Mouse (Mus musculus) forebrain, embryonic 10.5 days (tissue): ENCODE measurements around the gene Hoxd10. TPM values are rescaled to one million over a fixed set of nuclear protein-coding genes. Genes with fewer than 3 reads are reported as not detected.

Source experiments
- DNase-seq: peaks from one replicate; pipeline ENCODE4 v3.0.0-alpha.2; 2017; ENCODE audit warnings: low spot score; ENCODE audit errors: extremely low spot score
- H3K27ac ChIP-seq: fragments of 300-500 bp; sonication (generic); 2 replicates; pipeline ENCODE4 v1.5.1; 2016; ENCODE audit warnings: mild to moderate bottlenecking
- H3K27me3 ChIP-seq: fragments of 300-500 bp; sonication (generic); 2 replicates; pipeline ENCODE4 v1.6.1; 2016; ENCODE audit warnings: mild to moderate bottlenecking; ENCODE audit not compliant: poor library complexity, severe bottlenecking
- H3K36me3 ChIP-seq: fragments of 300-500 bp; sonication (generic); replicated peaks from 2 replicates; pipeline ENCODE4 v1.6.1; 2016; ENCODE audit warnings: mild to moderate bottlenecking, moderate library complexity
- H3K4me1 ChIP-seq: fragments of 300-500 bp; sonication (generic); 2 replicates; pipeline ENCODE4 v1.6.1; 2016
- H3K4me3 ChIP-seq: fragments of 300-500 bp; sonication (generic); 2 replicates; pipeline ENCODE4 v1.5.1; 2016; ENCODE audit warnings: mild to moderate bottlenecking, moderate library complexity
- H3K9me3 ChIP-seq: fragments of 300-500 bp; sonication (generic); 2 replicates; pipeline ENCODE4 v1.6.1; 2016; ENCODE audit warnings: mild to moderate bottlenecking, moderate library complexity
- WGBS: fragments of 180-500 bp; shearing (Covaris S2); methylation state at CpG from one replicate; pipeline ENCODE4 v1.1.7; 2016; 5-methylcytosine and 5-hydroxymethylcytosine counted together
- polyA plus RNA-seq: library from polyadenylated mRNA; unstranded; fragments of >200 nt; fragmentation: Nextera tagmentation; extraction: Ambion mirVana; gene quantifications from 2 replicates; pipeline ENCODE4 v1.2.1, GENCODE M21; 2016

The Hoxd10 gene
- polyA plus RNA-seq, 1 experiment from 2014 or later, result not detected

DNA sequence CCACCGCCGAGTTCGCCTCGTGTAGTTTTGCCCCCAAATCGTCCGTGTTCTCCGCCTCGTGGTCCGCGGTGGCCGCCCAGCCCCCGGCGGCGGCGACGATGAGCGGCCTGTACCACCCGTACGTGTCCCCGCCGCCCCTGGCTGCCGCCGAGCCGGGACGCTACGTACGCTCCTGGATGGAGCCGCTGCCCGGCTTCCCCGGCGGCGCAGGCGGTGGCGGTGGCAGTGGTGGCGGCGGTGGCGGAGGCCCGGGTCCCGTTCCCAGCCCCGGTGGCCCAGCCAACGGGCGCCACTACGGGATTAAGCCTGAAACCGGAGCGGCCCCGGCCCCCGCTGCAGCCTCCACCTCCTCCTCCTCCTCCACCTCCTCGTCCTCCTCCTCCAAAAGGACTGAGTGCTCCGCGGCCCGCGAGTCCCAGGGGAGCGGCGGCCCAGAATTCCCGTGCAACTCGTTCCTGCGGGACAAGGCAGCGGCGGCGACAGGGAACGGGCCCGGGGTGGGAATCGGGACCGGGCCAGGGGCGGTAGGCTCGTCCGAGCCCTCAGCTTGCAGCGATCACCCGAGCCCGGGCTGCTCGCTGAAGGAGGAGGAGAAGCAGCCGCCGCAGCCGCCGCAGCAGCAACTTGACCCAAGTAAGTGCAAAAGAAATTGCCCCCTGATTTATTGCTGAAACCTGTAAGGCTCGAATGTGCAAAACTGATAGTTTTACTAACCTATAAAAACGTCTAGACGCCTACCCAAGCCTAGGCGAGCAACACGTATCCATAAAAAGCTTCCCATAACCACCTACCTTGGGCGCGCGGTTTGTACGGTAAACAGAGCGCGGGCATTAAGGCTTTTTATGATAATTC, 6.7 kb downstream of the Hoxd10 start:
- Histone ChIP-seq H3K27ac (no peak overlapping the region), H3K9me3 (no peaks in the 10 kb centered on the region), H3K36me3 (no peaks in the 10 kb centered on the region), H3K4me1 (peaks cover 14% of the 10 kb centered on the region), H3K4me3 (peak overlapping the region; percentile 44), H3K27me3 (peaks cover 100% of the 10 kb centered on the region)
- WGBS, result under 1% methylated on average over 82 of the region's 86 CpGs
- peak; percentile 56 for DNase-seq

DNA sequence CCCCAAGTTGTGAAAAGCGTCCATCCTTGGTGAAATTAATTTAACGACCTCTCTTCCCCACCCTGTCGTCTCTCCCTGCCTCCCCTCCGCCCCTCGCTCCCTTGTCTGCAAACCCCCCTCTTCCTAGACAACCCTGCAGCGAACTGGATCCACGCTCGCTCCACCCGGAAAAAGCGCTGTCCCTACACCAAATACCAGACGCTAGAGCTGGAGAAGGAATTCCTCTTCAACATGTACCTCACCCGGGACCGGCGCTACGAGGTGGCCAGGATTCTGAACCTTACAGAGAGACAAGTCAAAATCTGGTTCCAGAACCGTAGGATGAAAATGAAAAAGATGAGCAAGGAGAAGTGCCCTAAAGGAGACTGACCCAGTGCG, 7.3 kb downstream of the Hoxd10 start:
- peak; percentile 46 for DNase-seq
- Histone ChIP-seq H3K4me3 (no peak overlapping the region), H3K9me3 (no peaks in the 10 kb centered on the region), H3K27ac (no peak overlapping the region), H3K27me3 (peaks cover 100% of the 10 kb centered on the region), H3K36me3 (no peaks in the 10 kb centered on the region), H3K4me1 (peaks cover 16% of the 10 kb centered on the region)
- WGBS, result 1% methylated on average over 17 of the region's 17 CpGs

DNA sequence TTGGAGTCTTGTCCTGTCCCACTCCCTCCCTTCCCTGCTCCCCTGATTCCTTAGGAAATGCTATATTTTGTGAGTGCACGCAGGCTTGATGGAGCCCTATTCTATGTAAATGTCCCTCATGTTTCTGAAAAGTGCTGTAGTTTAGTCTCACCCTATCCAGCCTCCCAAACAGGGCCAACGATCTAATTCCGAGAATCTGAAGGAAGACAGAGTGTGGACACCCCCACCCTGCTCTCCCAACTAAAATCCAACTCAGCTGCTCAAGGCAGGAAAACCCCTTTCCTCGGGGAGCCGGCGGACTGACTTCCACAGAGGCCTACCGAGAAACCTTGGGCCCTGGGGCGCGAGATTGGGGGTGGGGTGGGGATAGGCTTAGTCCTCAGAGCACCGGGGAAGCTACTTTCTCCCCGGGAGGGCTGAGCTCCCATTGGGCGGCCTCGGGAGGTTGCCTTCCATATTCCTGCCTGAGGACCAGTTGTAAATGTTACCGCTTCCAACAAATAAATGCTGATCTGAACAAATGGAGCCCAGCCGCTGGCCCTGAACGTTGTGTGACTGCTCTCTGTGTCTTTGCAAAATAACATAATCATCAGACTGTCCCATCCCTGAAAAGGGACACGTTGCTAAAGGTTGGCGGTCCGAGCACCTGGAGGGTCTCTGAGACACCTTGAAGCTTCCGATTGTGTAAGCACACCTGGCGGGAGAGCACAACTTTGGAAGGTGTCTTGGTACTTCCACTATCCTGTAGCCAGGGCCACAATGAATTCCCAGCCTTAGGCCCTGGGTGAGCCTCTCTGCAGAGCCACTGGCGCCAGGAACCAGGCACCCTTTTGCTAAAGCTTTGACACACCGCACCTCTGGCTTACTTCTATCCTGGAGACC, 8.2 kb downstream of the Hoxd10 start:
- Histone ChIP-seq H3K4me1 (peaks cover 21% of the 10 kb centered on the region), H3K36me3 (no peaks in the 10 kb centered on the region), H3K4me3 (no peak overlapping the region), H3K27me3 (peaks cover 100% of the 10 kb centered on the region), H3K9me3 (no peaks in the 10 kb centered on the region), H3K27ac (no peak overlapping the region)
- 2% methylated on average over 23 of the region's 23 CpGs for WGBS
- peak; percentile 36 for DNase-seq

- Histone ChIP-seq H3K27ac (no peak overlapping the region), H3K36me3 (no peaks in the 10 kb centered on the region), H3K4me1 (peaks cover 29% of the 10 kb centered on the region), H3K4me3 (no peak overlapping the region), H3K9me3 (no peaks in the 10 kb centered on the region), H3K27me3 (peaks cover 100% of the 10 kb centered on the region)
- under 1% methylated on average over 22 of the region's 22 CpGs for WGBS
- DNase-seq, result peak; percentile 33
Observed at GRCm38 (mm10) chr2:74700546-74701112, 8.9 kb downstream of the Hoxd10 start.

DNA sequence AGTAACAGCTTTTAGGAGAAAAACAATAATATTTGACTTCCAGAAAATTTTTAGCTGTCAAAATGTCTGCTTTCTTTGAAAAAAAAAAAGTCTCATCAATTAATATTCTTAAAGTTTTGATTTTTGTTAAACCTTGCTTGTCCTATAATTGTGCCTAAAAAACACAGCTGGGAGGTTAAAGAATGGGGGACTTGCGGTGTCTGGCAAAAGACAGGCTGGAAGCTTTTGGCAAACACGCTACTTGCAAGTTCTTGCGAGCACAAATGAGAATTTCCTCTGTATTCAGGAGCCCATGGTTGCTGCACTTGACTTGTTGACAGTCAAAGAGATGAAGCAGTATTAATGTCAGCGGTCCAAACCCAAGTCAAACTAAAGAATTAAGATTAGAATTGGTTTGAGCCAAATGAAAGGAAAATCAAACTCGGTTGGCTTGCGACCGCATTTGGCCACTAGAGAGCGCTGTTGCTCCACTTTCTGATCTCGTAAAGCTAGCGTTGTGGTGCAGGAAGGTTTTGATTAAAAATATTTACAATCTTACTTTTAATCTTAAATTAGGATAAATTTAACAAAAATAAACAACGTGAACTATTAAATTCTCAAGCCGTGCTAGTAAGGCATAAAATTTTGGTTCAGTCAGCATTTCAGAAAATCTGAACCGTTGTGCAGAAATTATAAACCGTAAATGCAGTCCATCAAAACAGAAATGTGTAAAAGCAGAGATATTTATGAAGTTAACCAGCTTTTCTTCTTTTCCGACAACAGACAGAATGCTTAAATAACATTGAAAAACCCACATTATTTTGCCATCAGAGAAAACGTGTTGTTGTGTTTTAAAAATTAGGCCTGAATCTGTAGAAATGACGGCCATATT, 10.5 kb downstream of the Hoxd10 start:
- H3K4me3 ChIP-seq, result no peak overlapping the region
- no peaks in the 10 kb centered on the region for H3K9me3 ChIP-seq
- peak; percentile 76 for DNase-seq
- H3K27ac ChIP-seq, result no peak overlapping the region
- WGBS, result 12% methylated on average over 17 of the region's 17 CpGs
- no peaks in the 10 kb centered on the region for H3K36me3 ChIP-seq
- peaks cover 100% of the 10 kb centered on the region for H3K27me3 ChIP-seq
- peaks cover 30% of the 10 kb centered on the region for H3K4me1 ChIP-seq

GRCm38 (mm10) chr2:74702820-74703219, 11.1 kb downstream of the Hoxd10 start:
- Histone ChIP-seq H3K27me3 (peaks cover 100% of the 10 kb centered on the region), H3K9me3 (no peaks in the 10 kb centered on the region), H3K27ac (no peak overlapping the region), H3K4me1 (peaks cover 25% of the 10 kb centered on the region), H3K4me3 (no peak overlapping the region), H3K36me3 (no peaks in the 10 kb centered on the region)
- WGBS, result 15% methylated on average over 6 of the region's 6 CpGs
- no peak for DNase-seq

DNA sequence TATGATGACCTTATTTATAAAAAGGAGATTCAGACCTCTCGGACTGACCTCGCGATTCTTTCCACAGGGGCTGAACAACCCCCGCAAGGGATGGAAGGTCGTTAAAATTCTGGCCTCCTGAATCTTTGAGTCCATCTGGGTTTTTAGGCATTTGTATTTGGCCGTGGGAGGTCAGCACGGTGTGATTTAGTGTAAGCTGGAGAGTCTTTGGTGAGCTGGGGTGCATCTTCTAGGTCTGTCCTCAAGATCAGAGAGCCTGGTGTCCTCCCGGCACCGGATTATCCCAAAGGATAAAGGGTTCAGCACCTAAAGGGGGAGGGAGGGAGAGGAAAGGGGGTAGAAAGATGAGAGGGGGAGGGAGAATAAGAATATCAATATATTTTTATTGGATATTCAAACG, 11.6 kb downstream of the Hoxd10 start:
- H3K4me3 ChIP-seq, result no peak overlapping the region
- H3K36me3 ChIP-seq, result no peaks in the 10 kb centered on the region
- 2% methylated on average over 10 of the region's 10 CpGs for WGBS
- no peak overlapping the region for H3K27ac ChIP-seq
- H3K4me1 ChIP-seq, result peaks cover 20% of the 10 kb centered on the region
- DNase-seq, result peak; percentile 38
- H3K27me3 ChIP-seq, result peaks cover 100% of the 10 kb centered on the region
- H3K9me3 ChIP-seq, result no peaks in the 10 kb centered on the region

GRCm38 (mm10) chr2:74703720-74704392, 12.1 kb downstream of the Hoxd10 start:
- DNase-seq, result peak; percentile 47
- no peaks in the 10 kb centered on the region for H3K9me3 ChIP-seq
- peaks cover 100% of the 10 kb centered on the region for H3K27me3 ChIP-seq
- no peaks in the 10 kb centered on the region for H3K36me3 ChIP-seq
- H3K27ac ChIP-seq, result no peak overlapping the region
- WGBS, result 2% methylated on average over 26 of the region's 26 CpGs
- H3K4me1 ChIP-seq, result peaks cover 16% of the 10 kb centered on the region
- H3K4me3 ChIP-seq, result no peak overlapping the region

GRCm38 (mm10) chr2:74704393-74704998, 12.8 kb downstream of the Hoxd10 start, which contains the start of gene Hoxd8:
Gene Hoxd8 (plus strand): TSS chr2:74704615.
- DNase-seq, result peak; percentile 55
- H3K4me3 ChIP-seq, result peak within 1 kb of the TSS; percentile 46

GRCm38 (mm10) chr2:74704999-74705466, 13.3 kb downstream of the Hoxd10 start:
- Histone ChIP-seq H3K36me3 (no peaks in the 10 kb centered on the region), H3K4me1 (peaks cover 16% of the 10 kb centered on the region), H3K27ac (no peak overlapping the region), H3K27me3 (peaks cover 100% of the 10 kb centered on the region), H3K9me3 (no peaks in the 10 kb centered on the region), H3K4me3 (peak overlapping the region; percentile 46)
- 5% methylated on average over 65 of the region's 66 CpGs for WGBS
- peak; percentile 51 for DNase-seq

More at GRCm38 (mm10) chr2:74704393-74704998, 12.8 kb downstream of the Hoxd10 start, which contains the start of gene Hoxd8:
- H3K27me3 ChIP-seq, result peaks cover 100% of the 10 kb centered on the region
- peaks cover 16% of the 10 kb centered on the region for H3K4me1 ChIP-seq
- H3K27ac ChIP-seq, result no peak within 1 kb of the TSS
- no peaks in the 10 kb centered on the region for H3K9me3 ChIP-seq
- H3K36me3 ChIP-seq, result no peaks in the 10 kb centered on the region
- 0% methylated on average over 39 of the region's 52 CpGs for WGBS

GRCm38 (mm10) chr2:74705467-74706089, 13.9 kb downstream of the Hoxd10 start:
- DNase-seq, result peak; percentile 56
- Histone ChIP-seq H3K4me1 (peaks cover 16% of the 10 kb centered on the region), H3K36me3 (no peaks in the 10 kb centered on the region), H3K27ac (no peak overlapping the region), H3K27me3 (peaks cover 100% of the 10 kb centered on the region), H3K4me3 (peak overlapping the region; percentile 46), H3K9me3 (no peaks in the 10 kb centered on the region)
- under 1% methylated on average over 71 of the region's 85 CpGs for WGBS
